Mouse (Mus musculus) T-helper 2 cell (primary cell): ENCODE results near the gene Erfe.

Experiments used
- in situ Hi-C: fragments of 300-600 bp; cut with MboI, MseI; formaldehyde crosslinking; loops from one replicate; pipeline ENCODE4 v1.15.1; 2025; ENCODE audit warnings: high pct_unique_total_duplicates

Erfe gene

GRCm38 (mm10) chr1:91366215-91367108, at the start of gene Erfe:
Gene Erfe (plus strand): TSS chr1:91366430.
- in situ Hi-C loops, result no loop called here

- in situ Hi-C loops, result no loop called here
Observed at GRCm38 (mm10) chr1:91317656-91318055, 48.6 kb upstream of the Erfe start.

GRCm38 (mm10) chr1:91321760-91322438, 44.3 kb upstream of the Erfe start, which contains the start of gene Espnl:
Gene Espnl (plus strand): TSS chr1:91322075.
- in situ Hi-C loops, result loop anchor here (10.0 kb wide), 1 partner anchor 357 kb away; the partner anchor contains the start of gene Rab17

GRCm38 (mm10) chr1:91324646-91325045, 41.6 kb upstream of the Erfe start:
- in situ Hi-C loops, result loop anchor here (10.0 kb wide), 1 partner anchor 360 kb away; the partner anchor contains the start of gene Rab17

GRCm38 (mm10) chr1:91325488-91326042, 40.7 kb upstream of the Erfe start:
- in situ Hi-C loops, result loop anchor here (10.0 kb wide), 1 partner anchor 361 kb away; the partner anchor contains the start of gene Rab17

DNA sequence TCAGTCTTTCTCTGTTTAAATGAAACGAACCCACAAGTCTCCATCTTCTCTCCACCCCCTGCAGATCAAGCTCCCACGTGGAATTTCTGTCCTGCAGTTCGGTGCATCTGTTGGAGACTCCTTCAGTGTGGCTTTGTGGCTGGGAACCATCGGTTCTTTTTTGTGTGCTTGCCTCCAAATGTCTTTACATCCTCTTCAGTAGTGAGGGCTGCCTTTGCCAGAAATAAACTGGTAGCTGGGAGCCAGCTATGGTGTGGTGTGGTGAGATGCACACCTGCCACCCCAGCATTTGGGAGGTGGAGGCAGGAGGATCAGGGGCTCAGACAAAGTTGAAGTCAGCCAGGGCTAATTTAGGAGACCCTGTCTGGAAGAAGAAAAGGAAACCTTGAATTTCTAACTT, 34.1 kb upstream of the Erfe start:
- in situ Hi-C loops, result no loop called here

- in situ Hi-C loops, result no loop called here
Observed at GRCm38 (mm10) chr1:91333582-91333981, 32.6 kb upstream of the Erfe start.

GRCm38 (mm10) chr1:91337355-91337754, 28.9 kb upstream of the Erfe start:
- in situ Hi-C loops, result no loop called here

DNA sequence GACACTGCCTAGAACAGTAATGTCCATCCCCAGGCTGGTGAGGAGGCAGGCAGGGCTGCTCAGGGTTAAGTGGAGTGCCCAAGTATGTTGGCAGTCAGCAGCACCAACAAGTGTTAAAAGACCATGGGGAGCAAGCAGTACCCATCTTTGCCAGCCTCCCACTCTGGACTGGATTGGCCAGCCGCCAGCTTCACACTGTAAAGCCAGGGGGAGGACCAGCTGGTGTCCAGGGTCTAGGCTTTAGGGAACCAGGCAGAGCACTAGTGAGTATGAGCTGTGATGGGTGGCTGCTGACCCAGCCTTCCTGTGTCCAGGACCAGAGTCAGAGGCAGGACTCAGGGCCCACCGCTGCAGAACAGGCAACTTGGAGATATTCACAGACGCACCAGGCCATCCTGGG, 22.2 kb upstream of the Erfe start:
- in situ Hi-C loops, result no loop called here

DNA sequence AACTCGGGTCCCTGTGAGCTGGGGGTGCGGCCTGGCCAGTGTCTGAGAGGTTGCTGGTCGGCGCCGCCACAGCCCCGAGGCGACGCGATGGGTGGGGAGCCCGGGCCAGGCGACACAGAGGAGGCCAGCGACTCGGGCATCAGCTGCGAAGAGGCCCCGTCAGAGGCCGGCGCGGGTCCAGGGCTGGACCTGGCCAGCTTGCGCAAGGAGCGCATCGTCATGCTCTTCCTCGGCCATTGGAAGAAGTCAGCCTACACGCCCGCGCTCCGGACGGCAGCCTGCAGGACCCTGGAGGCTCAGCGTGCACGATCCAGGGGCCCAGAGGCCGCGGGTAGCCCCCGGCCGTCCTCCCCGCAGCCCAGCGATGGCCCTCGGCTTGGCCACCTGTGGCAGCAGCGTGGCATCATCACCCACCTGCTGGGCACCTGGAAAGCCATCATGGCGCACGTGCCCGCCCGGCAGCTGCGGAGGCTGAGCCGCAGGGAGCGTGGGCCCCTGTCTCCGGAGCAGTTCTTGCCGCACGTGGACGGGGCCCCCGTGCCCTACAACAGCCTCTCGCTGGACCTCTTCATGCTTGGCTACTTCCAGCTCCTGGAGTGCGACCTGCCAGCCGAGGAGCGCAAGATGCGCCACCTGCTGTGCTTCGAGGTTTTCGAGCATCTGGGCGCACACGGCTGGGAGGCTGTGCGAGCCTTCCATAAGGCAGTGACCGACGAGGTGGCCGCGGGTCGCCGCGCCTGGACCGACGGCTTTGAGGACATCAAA, 21.1 kb upstream of the Erfe start:
- in situ Hi-C loops, result no loop called here

- in situ Hi-C loops, result no loop called here
Observed at GRCm38 (mm10) chr1:91346892-91347291, 19.3 kb upstream of the Erfe start.

DNA sequence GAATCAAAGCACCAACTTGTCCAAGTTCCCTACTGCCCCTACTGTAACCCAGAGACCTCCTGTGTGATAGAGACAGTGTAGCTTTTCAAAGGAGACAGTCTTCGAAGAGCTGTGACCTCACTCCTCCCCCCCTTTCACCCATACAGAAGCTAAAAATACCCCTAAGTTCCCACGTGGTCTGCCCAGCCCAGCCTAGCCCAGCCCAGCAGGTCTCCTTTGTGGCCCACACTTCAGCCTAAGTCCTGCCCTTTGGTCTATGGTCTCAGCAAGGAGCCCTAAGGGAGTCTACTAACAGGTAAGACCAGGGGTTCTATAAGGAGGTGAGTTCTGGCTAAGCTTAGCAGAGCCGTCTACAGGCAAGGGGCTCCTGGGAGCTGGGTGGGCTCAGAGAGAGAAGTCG, 15.4 kb upstream of the Erfe start, which contains the start of gene Klhl30:
TSS of gene Klhl30 (plus strand) at position 176 of the 400 bp plus-strand sequence.
- in situ Hi-C loops, result no loop called here

GRCm38 (mm10) chr1:91351249-91351648, 15.0 kb upstream of the Erfe start:
- in situ Hi-C loops, result no loop called here

DNA sequence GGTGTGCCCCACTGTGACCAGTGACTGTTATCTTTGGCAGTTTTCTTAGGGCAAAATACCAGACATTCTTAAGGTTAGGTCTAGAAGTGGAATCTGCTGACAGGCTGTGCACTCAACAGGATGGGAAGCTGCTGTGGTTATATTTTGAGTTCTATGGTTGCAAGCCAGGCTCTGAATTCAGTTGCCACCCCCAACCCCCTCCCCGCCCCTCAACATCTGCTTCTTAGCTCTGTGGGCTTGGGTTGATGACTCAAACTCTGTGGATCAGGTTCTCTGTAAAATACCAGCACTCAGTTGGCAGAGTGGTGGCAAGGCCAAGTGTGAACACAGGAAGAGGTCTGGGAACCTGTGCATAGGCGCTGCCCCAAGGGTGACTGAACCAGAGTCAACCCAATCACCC, 14.0 kb upstream of the Erfe start:
- in situ Hi-C loops, result no loop called here

- in situ Hi-C loops, result no loop called here
Observed at GRCm38 (mm10) chr1:91356105-91356504, 10.1 kb upstream of the Erfe start.

GRCm38 (mm10) chr1:91362113-91362512, 4.1 kb upstream of the Erfe start:
- in situ Hi-C loops, result no loop called here

DNA sequence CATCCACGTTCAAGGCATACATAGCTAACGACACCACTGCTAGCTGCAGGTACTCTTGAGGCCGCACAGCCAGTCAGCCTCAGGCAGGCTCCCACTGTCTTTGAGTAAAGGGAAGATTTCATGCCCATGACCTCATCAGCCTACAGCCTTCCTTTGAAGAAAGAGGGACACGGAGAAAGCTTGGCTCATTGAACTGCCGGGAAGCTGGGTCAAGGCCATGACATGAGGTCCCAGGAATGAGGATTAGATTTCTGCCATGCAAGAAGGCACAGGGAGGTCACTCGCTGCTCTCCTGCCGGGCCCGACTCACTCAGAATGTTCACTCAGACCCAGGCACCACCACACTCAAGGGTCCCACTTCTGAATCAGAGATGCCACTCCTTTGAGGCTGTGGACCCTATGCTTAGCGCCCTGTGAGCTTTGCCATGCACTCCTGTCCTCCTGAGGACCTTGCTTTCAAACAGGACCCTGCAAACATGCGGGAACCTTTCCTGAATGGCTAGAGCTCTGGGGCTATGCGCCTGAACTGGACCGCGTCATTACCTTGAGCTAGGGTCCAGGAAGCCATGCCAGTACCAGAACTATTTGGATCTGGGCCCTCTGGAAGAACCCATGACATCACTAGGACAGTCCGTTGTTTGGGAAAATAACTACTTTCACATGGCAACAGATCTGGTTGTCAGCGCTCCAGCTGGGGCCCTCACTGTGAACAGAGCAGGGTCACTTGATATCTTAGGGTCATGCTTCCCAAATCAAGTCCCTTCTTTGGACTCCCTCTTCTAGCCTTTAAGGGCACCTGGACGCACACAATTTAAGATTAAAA, 1.2 kb upstream of the Erfe start:
- in situ Hi-C loops, result no loop called here

DNA sequence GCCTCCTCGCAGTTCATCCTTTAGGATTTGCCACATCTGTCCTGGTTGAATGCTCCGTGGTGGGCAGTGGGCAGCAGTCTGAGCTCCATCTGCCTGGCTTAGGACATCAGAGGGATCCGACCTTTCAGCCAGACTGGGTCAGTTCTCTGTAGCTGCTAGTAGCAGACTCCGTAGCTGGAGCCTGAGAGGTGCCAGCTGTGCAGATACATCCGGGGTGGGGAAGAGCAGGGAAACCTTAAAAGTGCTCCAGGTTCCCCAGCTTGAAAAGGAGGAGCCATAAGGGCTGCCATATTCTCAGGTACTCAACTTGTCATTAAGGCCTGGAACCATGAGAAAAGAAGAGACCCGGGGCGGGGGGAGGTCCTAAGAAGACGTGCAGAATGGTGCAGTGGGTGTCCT, 415 bp upstream of the Erfe start:
- in situ Hi-C loops, result no loop called here

GRCm38 (mm10) chr1:91367295-91367694, 1.1 kb downstream of the Erfe start:
- in situ Hi-C loops, result no loop called here

DNA sequence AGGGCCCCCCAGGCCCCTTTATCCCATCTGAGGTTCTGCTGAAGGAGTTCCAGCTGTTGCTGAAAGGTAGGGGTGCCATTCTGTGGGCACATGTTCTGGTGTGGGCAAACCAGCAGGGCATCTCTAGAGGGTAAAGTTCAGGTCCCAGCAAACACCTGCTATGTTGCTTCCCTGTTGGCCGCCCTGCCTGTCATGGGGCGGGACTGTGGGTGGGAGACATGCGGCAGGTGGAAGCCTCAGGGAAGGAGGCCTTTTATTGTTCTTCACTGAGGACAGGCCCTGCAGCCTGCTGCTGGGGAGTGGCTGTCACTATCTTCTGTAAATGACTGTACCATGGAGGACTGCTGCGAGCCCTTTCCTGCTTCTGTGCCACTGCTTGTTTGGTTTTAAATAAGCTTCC, 3.2 kb downstream of the Erfe start:
- in situ Hi-C loops, result no loop called here

- in situ Hi-C loops, result no loop called here
Observed at GRCm38 (mm10) chr1:91370055-91370454, 3.8 kb downstream of the Erfe start.
